Mouse (Mus musculus): ENCODE results near the gene Cox15.

The Cox15 gene

DNA sequence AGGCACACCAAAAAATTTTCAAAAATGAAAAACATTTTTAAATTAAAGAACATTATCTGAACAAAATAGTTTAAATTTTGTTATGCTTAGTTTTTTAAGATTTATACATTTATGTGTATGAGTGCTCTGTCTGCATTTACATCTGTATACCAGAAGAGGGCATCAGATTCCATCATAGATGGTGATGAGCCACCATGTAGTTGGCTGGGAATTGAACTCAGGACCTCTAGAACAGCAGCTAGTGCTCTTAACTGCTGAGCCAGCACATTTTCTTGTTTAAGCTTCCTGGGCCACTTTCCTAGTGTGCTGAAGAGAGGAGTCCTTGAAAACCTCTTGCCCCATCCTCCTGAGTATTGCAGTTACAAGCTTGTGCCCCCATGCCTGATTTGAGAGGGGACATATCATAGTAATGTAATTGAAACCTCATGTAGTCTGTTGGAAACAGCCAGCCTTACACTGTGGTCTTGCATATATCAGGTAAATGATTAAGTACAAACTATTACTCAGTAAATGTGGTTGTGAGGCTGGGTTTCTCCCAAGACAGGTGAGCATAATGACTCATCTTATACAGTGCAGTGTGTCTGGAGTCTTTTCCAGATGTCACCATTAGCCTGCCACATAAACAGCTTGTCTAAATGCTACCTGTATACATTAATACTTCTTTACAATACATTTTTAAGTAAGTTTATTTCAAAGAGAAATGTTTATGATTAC lies 8.9 kb upstream of the Cox15 start:
- DNase-seq (ENCODE audit: low spot score in 2 of 2) = no peak

DNA sequence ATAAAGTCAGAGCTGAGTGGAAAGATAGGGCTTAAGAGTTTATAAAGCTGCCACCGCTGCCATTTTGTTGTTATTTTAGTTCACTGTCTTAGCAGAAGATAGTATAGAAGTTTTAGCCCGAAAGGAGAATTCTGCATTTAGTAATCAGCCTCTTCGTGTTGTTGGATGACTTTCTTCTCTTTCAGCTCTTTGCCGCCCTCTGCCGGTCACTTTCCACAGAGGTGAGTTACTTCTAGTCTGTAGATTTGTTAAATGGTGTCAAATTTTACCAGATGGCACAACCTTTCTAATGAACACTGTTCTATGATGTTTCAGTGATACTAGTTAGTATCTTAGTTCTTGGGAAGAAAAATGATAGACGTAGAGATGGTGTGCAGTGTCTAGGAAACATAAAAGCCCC lies 7.7 kb upstream of the Cox15 start:
- DNase-seq (ENCODE audit: low spot score in 2 of 2) = peak; percentile 54 to 55

DNA sequence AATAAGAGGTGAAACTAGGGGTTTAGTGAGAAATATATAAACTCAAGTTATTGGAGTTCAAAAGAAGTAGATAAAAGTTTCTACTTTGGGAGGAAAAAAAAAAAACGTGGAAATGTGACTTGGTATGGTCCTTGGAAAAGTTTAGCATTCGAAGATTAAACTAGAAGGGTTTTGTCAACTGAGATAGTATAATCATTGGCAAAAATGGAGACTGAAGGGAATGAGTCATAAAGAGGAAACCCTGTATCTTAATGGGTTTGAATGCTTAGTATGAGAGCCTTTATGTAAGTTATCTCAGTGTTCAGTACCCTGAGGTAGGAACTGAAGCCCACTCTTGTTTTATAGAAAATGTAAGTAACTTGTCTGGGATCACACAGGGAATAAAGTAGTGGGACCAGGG lies 2.1 kb upstream of the Cox15 start:
- no peak for DNase-seq (ENCODE audit: low spot score in 2 of 2)

DNA sequence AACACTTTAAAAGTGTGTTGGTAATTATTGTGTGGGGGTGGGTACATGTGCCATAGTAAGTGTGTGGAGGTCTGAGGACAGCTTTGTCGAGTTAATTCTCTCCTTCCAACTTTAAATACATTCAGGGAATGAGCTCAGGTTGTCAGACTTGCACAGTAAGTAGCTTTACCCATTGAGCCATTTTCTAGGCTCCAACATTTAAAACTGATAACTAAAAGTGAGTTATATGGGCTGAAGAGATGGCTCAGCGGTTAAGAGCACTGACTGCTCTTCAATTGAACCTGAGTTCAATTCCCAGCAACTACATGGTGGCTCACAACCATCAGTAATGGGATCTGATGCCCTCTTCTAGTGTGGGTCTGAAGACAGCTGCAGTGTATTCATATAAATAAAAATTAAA lies 1.4 kb upstream of the Cox15 start:
- no peak for DNase-seq (ENCODE audit: low spot score in 2 of 2)

GRCm38 (mm10) chr19:43753226-43753835 lies 531 bp upstream of the Cox15 start:
- DNase-seq (ENCODE audit: low spot score in 2 of 2) = peak; percentile 83 to 84

DNA sequence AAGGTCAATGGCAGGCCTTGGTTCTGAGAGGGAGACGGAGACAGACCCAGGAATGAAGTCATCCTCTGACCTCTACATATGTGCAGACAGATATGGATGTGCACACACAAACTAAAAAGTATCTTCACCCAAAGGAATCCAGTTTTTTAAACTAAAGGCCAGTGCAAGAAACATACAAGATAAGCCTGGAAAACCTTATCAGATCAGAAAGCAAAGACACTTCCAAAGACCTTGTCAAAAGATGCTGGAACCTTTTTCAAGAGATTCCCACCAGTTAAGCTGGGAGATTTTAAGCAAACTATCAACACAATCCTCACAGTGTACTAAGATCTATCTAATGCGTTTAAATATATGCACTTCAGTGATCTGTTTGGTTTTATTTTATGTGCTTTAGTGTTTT lies 2.8 kb downstream of the Cox15 start:
- no peak for DNase-seq (ENCODE audit: low spot score in 2 of 2)

DNA sequence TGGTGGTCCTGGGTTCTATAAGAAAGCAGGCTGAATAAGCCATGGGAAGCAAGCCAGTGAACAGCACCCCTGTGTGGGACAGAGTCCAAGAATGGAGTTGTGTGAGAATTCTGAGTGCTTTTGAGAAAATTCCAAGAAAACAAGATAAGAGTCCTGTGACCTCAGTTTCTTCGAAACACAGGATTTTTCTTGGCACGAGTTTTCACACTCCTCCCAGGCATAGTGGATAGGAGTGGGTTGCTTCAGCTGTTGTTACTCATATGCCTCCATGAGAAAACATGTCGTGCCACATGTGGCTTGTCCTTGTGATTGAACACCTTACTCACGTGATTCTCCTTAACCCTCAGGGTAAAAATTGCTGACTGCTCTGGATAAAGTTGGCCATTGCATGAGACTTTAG lies 4.9 kb downstream of the Cox15 start:
- DNase-seq (ENCODE audit: low spot score in 2 of 2) = no peak

DNA sequence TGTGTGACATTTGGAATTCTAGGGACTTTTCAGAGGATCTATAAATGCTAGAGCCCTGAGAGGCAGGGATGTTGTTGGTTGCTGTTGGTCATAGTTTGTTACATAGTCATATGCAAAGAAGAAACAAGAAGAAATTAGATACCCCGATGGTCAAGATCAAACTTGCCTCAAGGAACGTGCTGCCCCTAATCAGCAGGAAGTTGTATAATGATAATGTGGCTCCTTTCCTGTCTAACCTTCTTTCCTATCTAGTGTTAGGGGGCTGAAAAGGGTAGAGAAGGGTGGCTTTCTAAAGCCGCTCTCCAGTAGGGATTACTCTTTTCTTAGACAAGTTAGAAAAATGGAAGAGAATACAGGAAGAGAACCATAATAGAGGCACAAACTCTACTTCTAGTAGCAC lies 7.1 kb downstream of the Cox15 start:
- DNase-seq (ENCODE audit: low spot score in 2 of 2) = no peak

- DNase-seq (ENCODE audit: low spot score in 2 of 2) = no peak
Observed at GRCm38 (mm10) chr19:43743401-43743800, 9.4 kb downstream of the Cox15 start.

- no peak for DNase-seq (ENCODE audit: low spot score in 2 of 2)
Observed at GRCm38 (mm10) chr19:43738409-43738808, 14.4 kb downstream of the Cox15 start.

DNA sequence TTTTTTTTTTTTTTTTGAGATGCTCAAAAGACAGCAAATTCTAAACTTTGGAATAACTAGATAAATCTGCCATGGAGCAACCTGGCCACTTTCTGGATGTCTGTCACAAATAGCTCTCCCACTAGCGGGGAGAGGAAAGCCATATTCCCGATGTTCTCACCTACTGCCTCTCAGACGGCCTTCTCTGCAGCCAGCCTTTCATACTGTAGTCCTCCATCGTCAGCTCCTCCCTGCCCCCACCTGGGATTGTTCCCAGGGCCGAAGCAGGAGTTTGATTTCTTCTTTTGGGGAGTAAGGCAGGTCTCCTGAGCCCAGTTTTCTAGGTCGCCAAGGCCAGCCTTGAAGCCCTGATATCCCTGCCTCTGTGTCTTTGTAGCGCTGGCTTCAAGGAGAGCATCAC lies 21.6 kb downstream of the Cox15 start:
- no peak for DNase-seq (ENCODE audit: low spot score in 2 of 2)

DNA sequence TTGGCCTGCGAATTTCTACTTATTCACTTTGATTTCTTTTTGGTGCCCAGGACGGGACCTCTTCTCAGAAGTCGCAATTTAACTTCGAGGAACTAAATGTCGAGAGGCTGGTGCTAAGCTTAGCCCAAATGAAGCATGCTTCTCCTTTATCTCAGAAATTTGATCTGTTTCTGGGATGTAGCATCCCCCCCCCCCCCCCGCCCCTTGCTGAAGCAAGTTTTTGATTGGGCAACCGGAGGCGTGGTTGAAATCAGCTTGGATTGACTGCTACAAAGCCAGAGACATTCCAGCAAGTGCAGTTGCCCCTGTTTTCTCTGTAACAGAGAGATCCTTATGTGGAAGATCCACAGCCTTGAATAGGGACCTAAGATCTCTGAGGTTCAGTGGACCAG lies 22.8 kb downstream of the Cox15 start:
- DNase-seq (ENCODE audit: low spot score in 2 of 2) = no peak

- no peak for DNase-seq (ENCODE audit: low spot score in 2 of 2)
Observed at GRCm38 (mm10) chr19:43729296-43730036, 23.3 kb downstream of the Cox15 start.

- no peak for DNase-seq (ENCODE audit: low spot score in 2 of 2)
Observed at GRCm38 (mm10) chr19:43726510-43727146, 26.2 kb downstream of the Cox15 start.

DNA sequence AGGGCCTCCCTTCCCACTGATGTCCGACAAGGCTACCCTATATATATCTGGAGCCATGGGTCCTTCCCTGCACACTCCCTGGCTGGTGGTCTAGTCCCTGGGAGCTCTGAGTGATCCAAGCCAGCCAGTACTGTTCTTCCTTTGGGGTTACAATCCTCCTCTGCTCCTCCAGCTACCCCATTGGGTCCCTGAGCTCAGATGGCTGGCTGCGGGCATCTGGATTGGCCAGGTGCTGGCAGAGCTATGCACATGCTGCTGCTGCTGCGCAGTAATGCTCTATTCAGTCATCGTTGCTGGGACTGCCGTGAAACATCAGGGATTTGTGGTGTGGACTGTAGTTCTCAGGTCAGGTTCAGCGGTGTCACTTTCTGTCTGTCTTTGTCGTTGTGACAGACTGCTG lies 28.0 kb downstream of the Cox15 start:
- DNase-seq (ENCODE audit: low spot score in 2 of 2) = no peak

DNA sequence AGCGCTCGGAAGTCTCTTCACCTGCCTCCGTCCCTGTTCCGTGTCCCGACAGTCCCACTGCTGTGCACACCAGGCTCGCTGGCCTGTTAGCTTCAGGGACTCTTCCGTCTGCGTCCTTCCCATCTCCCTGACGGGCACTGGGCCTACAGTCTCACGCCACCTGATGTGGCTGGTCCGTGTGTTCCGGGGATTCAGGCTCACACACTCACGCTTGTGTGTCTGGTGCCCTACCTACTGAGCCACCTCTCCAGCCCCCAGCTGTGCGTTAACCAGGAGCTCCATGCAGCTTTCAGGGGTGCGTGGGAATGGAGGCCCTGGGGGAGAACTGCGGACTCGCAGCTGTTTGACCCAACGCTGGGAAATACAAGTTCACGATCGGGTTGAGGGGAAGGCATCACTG lies 28.6 kb downstream of the Cox15 start:
- no peak for DNase-seq (ENCODE audit: low spot score in 2 of 2)

DNA sequence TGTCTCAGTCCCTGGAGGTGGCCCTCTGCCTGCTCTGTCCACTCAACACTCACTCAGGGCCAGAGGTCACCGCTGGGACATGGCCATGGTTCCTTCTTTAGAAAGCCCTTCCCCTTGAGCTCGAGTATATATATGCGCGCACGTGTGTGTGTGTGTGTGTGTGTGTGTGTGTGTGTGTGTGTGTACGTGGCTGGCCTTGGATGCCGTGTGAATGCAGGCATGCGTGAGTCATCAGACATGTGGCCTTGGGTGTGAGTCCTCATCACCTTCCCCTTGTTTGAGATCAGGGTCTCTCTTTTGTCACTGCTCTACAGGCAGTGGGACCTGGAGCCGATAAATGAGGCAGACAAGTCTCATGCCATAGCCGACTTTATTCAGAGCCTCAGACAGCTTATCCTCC lies 29.3 kb downstream of the Cox15 start:
- DNase-seq (ENCODE audit: low spot score in 2 of 2) = no peak

DNA sequence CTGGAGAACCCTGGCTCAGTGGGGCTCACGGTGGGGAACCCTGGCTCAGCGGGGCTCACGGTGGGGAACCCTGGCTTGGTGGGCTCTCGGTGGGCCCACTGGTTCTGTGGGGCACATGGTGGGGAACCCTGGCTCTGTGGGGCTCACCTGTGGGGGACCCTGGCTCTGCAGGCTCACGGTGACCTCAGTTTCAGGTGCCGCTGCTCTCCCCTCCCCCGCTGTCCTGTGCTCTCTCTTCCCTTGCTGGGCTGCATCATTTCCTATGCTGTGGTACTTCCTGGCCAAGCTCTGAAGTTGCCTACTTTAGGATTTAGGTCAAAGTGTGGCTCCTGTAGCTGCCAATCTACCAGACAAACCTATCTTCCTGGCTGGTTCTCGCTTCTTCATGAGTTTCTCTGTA lies 29.9 kb downstream of the Cox15 start:
- DNase-seq (ENCODE audit: low spot score in 2 of 2) = no peak

GRCm38 (mm10) chr19:43720061-43720460 lies 32.7 kb downstream of the Cox15 start:
- no peak for DNase-seq (ENCODE audit: low spot score in 2 of 2)

DNA sequence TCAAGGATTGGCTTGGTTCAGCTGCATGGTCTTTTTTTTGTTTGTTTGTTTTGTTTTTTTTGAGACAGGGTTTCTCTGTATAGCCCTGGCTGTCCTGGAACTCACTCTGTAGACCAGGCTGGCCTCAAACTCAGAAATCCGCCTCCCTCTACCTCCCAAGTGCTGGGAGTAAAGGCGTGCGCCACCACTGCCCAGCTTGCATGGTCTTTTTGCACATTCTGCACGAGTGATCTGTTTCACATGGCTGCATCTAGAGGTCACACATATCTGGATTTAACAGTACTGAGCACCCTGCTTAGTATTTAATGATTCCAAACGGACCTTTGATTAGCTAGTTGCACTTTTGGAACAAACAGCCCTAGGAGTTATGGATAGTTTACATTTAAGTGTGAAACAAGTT lies 40.8 kb downstream of the Cox15 start:
- no peak for DNase-seq (ENCODE audit: low spot score in 2 of 2)

- DNase-seq (ENCODE audit: low spot score in 2 of 2) = no peak
Observed at GRCm38 (mm10) chr19:43711159-43711916, 41.5 kb downstream of the Cox15 start.

- no peak for DNase-seq (ENCODE audit: low spot score in 2 of 2)
Observed at GRCm38 (mm10) chr19:43709317-43709716, 43.5 kb downstream of the Cox15 start.

All from frontal cortex, postnatal 25 days (tissue).